Mouse (Mus musculus) heart, adult 2 months (tissue): Measurements from ENCODE around the gene Lypd6b.

Experiments
- CTCF ChIP-seq: fragments of 200-600 bp; IDR thresholded peaks from 2 replicates; pipeline ENCODE4 v1.8.1; 2022; ENCODE audit warnings: antibody characterized with exemption, mild to moderate bottlenecking, moderate library complexity
- EP300 ChIP-seq: fragments of 200-500 bp; IDR thresholded peaks from 2 replicates; pipeline ENCODE4 v1.6.1; 2011; ENCODE audit warnings: low read depth, low read length, control low read depth; ENCODE audit not compliant: insufficient read depth
- POLR2A ChIP-seq: fragments of 200-500 bp; IDR thresholded peaks from 2 replicates; pipeline ENCODE4 v1.6.1; 2011; ENCODE audit warnings: mild to moderate bottlenecking, low read depth, low read length, control low read depth; ENCODE audit not compliant: insufficient read depth

DNA sequence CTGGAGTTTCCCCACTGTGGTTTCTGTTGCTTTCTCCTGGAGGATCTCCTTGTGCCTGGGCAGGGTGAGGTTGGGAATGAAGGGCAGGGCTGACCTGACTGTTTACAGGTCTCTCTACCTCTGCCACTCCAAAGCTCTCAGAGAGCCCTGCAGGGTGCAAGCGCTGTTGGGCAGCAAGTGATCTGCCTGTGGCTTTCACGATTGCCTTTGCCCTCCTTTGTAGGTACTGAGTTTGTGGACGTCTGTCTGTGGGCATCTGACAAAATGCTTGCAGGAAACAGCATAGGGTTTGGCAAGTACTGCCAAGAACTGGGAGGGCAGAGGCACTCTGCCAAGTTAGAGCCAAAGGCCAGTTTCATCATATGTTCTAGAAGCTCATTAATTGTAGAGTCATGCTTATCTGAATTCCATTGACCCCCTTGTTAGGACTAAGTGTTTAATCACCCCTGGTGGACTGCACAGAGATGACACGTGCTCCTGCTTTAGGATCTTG, 24.4 kb downstream of the Lypd6b start:
- TF ChIP-seq CTCF (no peak), POLR2A (no peak), EP300 (no peak)
